Mouse (Mus musculus) C2C12 (cell line): ENCODE data around the gene Hmgb4. TPM values are rescaled to one million over a fixed set of nuclear protein-coding genes. Genes with fewer than 3 reads are reported as not detected.

Experiments
- H3K27me3 ChIP-seq: one replicate; pipeline ENCODE4 v1.6.1; 2011; ENCODE audit not compliant: control insufficient read depth, insufficient read depth, insufficient read length
- H3K36me3 ChIP-seq: one replicate; pipeline ENCODE4 v1.6.1; 2011; ENCODE audit not compliant: control insufficient read depth, insufficient read depth
- H3K4me3 ChIP-seq: one replicate; pipeline ENCODE4 v1.5.1; 2011; ENCODE audit warnings: mild to moderate bottlenecking, control low read depth; ENCODE audit not compliant: poor library complexity, insufficient read depth, severe bottlenecking
- H3K79me2 ChIP-seq: one replicate; pipeline ENCODE4 v1.6.1; 2011; ENCODE audit not compliant: control insufficient read depth, insufficient read depth
- H3K79me3 ChIP-seq: one replicate; pipeline ENCODE4 v1.6.1; 2011; ENCODE audit warnings: low read depth, control low read depth
- H3ac ChIP-seq: one replicate; pipeline ENCODE3; 2011; ENCODE audit warnings: low read depth; ENCODE audit not compliant: control insufficient read depth, insufficient read length
- CEBPB ChIP-seq: IDR thresholded peaks from one replicate; pipeline ENCODE4 v1.6.1; 2011; ENCODE audit warnings: low read depth, mild to moderate bottlenecking, control low read depth, moderate library complexity
- CTCF ChIP-seq: IDR thresholded peaks from one replicate; pipeline ENCODE4 v1.5.1; 2011; ENCODE audit not compliant: control insufficient read depth, insufficient read depth, insufficient read length
- MAX ChIP-seq: IDR thresholded peaks from one replicate; pipeline ENCODE4 v1.6.1; 2011; ENCODE audit warnings: mild to moderate bottlenecking, control low read depth
- MYOD1 ChIP-seq: IDR thresholded peaks from one replicate; pipeline ENCODE4 v1.6.1; 2011; ENCODE audit warnings: low read depth; ENCODE audit not compliant: control insufficient read depth, insufficient read length
- MYOG ChIP-seq: IDR thresholded peaks from one replicate; pipeline ENCODE4 v1.6.1; 2011; ENCODE audit not compliant: control insufficient read depth, insufficient read length; ENCODE audit errors: extremely low read depth
- USF1 ChIP-seq: IDR thresholded peaks from one replicate; pipeline ENCODE4 v1.6.1; 2011; ENCODE audit warnings: low read depth, mild to moderate bottlenecking, control low read depth, moderate library complexity
- polyA plus RNA-seq: library from polyadenylated mRNA; unstranded; fragments of >200 nt; fragmentation: generic; extraction: Trizol; gene quantifications from one replicate; pipeline ENCODE4 v1.2.1, GENCODE M21; 2012; ENCODE audit warnings: missing spikeins

Hmgb4 gene
- polyA plus RNA-seq, 1 experiment = not detected

DNA sequence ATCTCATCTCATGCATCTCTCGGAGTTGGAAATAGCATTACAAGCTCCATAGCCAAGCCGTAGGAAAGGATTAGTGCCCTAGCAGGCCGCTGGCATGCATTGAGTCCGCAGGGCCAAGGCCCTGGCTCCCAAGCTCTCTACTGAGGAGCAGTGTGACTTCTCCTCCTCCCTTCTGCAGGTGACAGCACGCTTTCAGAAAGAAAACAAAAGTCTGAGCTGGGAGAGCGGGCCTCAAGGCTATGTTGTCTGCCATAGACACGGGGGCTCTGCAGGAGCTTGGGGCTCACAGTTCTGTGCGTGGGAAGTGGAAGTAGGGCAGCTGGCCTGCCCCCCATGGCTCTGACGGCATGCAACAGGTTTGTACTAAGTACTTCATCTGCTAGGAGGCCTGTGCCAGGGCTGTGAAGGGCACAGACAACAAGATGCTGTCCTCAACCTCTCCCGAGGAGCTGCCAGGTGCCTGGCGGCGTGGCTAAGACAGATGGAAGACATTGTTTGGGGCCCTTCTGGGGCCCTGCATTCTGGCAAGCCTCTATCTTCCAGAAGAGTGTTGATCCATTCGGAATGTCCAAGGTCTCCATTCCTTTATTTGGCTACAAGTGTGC, 42.7 kb downstream of the Hmgb4 start:
- H3K79me3 ChIP-seq = no peaks in the 10 kb centered on the region
- H3K4me3 ChIP-seq = no peak overlapping the region
- H3ac ChIP-seq = no peak overlapping the region
- H3K79me2 ChIP-seq = no peaks in the 10 kb centered on the region
- H3K36me3 ChIP-seq = no peaks in the 10 kb centered on the region
- H3K27me3 ChIP-seq = no peaks in the 10 kb centered on the region
- TF ChIP-seq CEBPB (no peak), MAX (no peak), MYOG (no peak), CTCF (no peak), MYOD1 (no peak), USF1 (no peak)
